Mouse (Mus musculus) liver, embryonic 11.5 days (tissue): ENCODE measurements around the gene Mettl9. TPM values are rescaled to one million over a fixed set of nuclear protein-coding genes. Genes with fewer than 3 reads are reported as not detected.
"Not testable (repeated sequence)": the region's sequence is repeated elsewhere in the genome, so short reads cannot be mapped to it uniquely, and the experiment has no call there.

Source experiments
- ATAC-seq: fragments of 200-750 bp; cut with Nextera tagmentation; replicated peaks from 2 replicates; pipeline ENCODE4 v1.8.0; 2017; ENCODE audit warnings: moderate number of reproducible peaks, mild to moderate bottlenecking, moderate TSS enrichment, moderate library complexity; ENCODE audit not compliant: low FRiP score
- DNase-seq: peaks from one replicate; pipeline ENCODE4 v3.0.0-alpha.2; 2017; ENCODE audit warnings: low spot score
- H3K27ac ChIP-seq: fragments of 300-500 bp; sonication (generic); 2 replicates; pipeline ENCODE4 v1.5.1; 2014; ENCODE audit warnings: mild to moderate bottlenecking, low read depth, low read length, control low read depth
- H3K27me3 ChIP-seq: fragments of 300-500 bp; sonication (generic); replicated peaks from 2 replicates; pipeline ENCODE4 v1.6.1; 2014; ENCODE audit warnings: low read length, mixed read lengths; ENCODE audit not compliant: control insufficient read depth, insufficient read depth
- H3K36me3 ChIP-seq: fragments of 300-500 bp; sonication (generic); 2 replicates; pipeline ENCODE4 v1.6.1; 2014; ENCODE audit warnings: mild to moderate bottlenecking, low read length, moderate library complexity, mixed read lengths; ENCODE audit not compliant: control insufficient read depth, insufficient read depth
- H3K4me1 ChIP-seq: fragments of 300-500 bp; sonication (generic); replicated peaks from 2 replicates; pipeline ENCODE4 v1.6.1; 2014; ENCODE audit warnings: low read length, mixed read lengths; ENCODE audit not compliant: control insufficient read depth, insufficient read depth
- H3K4me2 ChIP-seq: fragments of 300-500 bp; sonication (generic); 2 replicates; pipeline ENCODE4 v1.6.1; 2014; ENCODE audit warnings: mild to moderate bottlenecking, control low read depth, moderate library complexity
- H3K4me3 ChIP-seq: fragments of 300-500 bp; sonication (generic); 2 replicates; pipeline ENCODE4 v1.5.1; 2014; ENCODE audit warnings: low read depth, low read length, control low read depth
- H3K9ac ChIP-seq: fragments of 300-500 bp; sonication (generic); 2 replicates; pipeline ENCODE4 v1.6.1; 2014; ENCODE audit warnings: low read depth, low read length, control low read depth
- H3K9me3 ChIP-seq: fragments of 300-500 bp; sonication (generic); 2 replicates; pipeline ENCODE4 v1.6.1; 2016; ENCODE audit warnings: low read length, inconsistent platforms, mixed read lengths; ENCODE audit not compliant: control insufficient read depth
- WGBS: fragments of 180-500 bp; shearing (Covaris S2); extraction: QIAGEN DNeasy Blood & Tissue Kit; methylation state at CpG from one replicate; pipeline ENCODE4 v1.1.7; 2014; 5-methylcytosine and 5-hydroxymethylcytosine counted together
- polyA plus RNA-seq: library from polyadenylated mRNA; unstranded; fragments of >200 nt; fragmentation: Nextera tagmentation; extraction: Ambion mirVana; gene quantifications from 2 replicates; pipeline ENCODE4 v1.2.1, GENCODE M21; 2014

The Mettl9 gene
- polyA plus RNA-seq, 1 experiment from 2014 or later: 105 TPM

- Histone ChIP-seq H3K27me3 (no peaks in the 10 kb centered on the region; the same call in 1 of the 2 replicates), H3K4me2 (no peak overlapping the region), H3K4me3 (no peak overlapping the region), H3K36me3 (no peaks in the 10 kb centered on the region), H3K27ac (no peak overlapping the region), H3K4me1 (no peaks in the 10 kb centered on the region), H3K9ac (no peak overlapping the region), H3K9me3 (no peaks in the 10 kb centered on the region)
- 80% methylated on average over 10 of the region's 10 CpGs for WGBS
- ATAC-seq (no peak), DNase-seq (no peak)
Observed at GRCm38 (mm10) chr7:121011794-121012689, 22.2 kb upstream of the Mettl9 start.

- ATAC-seq: no peak
- Histone ChIP-seq H3K27ac (no peak overlapping the region), H3K9me3 (no peaks in the 10 kb centered on the region), H3K36me3 (no peaks in the 10 kb centered on the region), H3K27me3 (no peaks in the 10 kb centered on the region; the same call in 1 of the 2 replicates), H3K9ac (no peak overlapping the region), H3K4me3 (no peak overlapping the region), H3K4me2 (no peak overlapping the region), H3K4me1 (no peaks in the 10 kb centered on the region)
- no peak for DNase-seq
- WGBS: 84% methylated on average over 10 of the region's 10 CpGs
Observed at GRCm38 (mm10) chr7:121014486-121014885, 19.8 kb upstream of the Mettl9 start.

- ATAC-seq (no peak), DNase-seq (no peak)
- Histone ChIP-seq H3K36me3 (no peaks in the 10 kb centered on the region), H3K4me3 (no peak overlapping the region), H3K27me3 (no peaks in the 10 kb centered on the region; the same call in 1 of the 2 replicates), H3K9ac (no peak overlapping the region), H3K9me3 (no peaks in the 10 kb centered on the region), H3K4me1 (no peaks in the 10 kb centered on the region), H3K27ac (no peak overlapping the region), H3K4me2 (no peak overlapping the region)
- 80% methylated on average over 3 of the region's 3 CpGs for WGBS
Observed at GRCm38 (mm10) chr7:121018778-121019177, 15.5 kb upstream of the Mettl9 start.

GRCm38 (mm10) chr7:121020277-121020676 lies 14.0 kb upstream of the Mettl9 start:
- Histone ChIP-seq H3K4me2 (no peak overlapping the region), H3K9me3 (no peaks in the 10 kb centered on the region), H3K9ac (no peak overlapping the region), H3K27ac (no peak overlapping the region), H3K4me1 (no peaks in the 10 kb centered on the region), H3K4me3 (no peak overlapping the region), H3K36me3 (no peaks in the 10 kb centered on the region), H3K27me3 (no peaks in the 10 kb centered on the region)
- ATAC-seq: no peak
- DNase-seq: no peak
- 40% methylated on average over 8 of the region's 8 CpGs for WGBS

GRCm38 (mm10) chr7:121025221-121026008 lies 8.8 kb upstream of the Mettl9 start:
- Histone ChIP-seq H3K27me3 (0 out of 2 replicates have a peak, but pooled peaks cover 3% of the 10 kb centered on the region), H3K9ac (no peak overlapping the region), H3K9me3 (no peaks in the 10 kb centered on the region), H3K4me1 (peaks cover 3% of the 10 kb centered on the region; the same call in 1 of the 2 replicates), H3K4me3 (no peak overlapping the region), H3K4me2 (0 out of 2 replicates have a peak overlapping the region, but pooled peaks have one; percentile 26), H3K27ac (no peak overlapping the region), H3K36me3 (no peaks in the 10 kb centered on the region)
- DNase-seq: no peak
- 54% methylated on average over 6 of the region's 6 CpGs for WGBS
- peak; percentile 78 for ATAC-seq

GRCm38 (mm10) chr7:121026300-121026699 lies 7.9 kb upstream of the Mettl9 start:
- peaks cover 3% of the 10 kb centered on the region; the same call in 1 of the 2 replicates for H3K27me3 ChIP-seq
- H3K4me3 ChIP-seq: no peak overlapping the region
- DNase-seq: no peak
- H3K27ac ChIP-seq: no peak overlapping the region
- peaks cover 3% of the 10 kb centered on the region; the same call in 1 of the 2 replicates for H3K4me1 ChIP-seq
- H3K9ac ChIP-seq: no peak overlapping the region
- WGBS: 56% methylated on average over 3 of the region's 3 CpGs
- H3K4me2 ChIP-seq: no peak overlapping the region
- no peaks in the 10 kb centered on the region for H3K36me3 ChIP-seq
- ATAC-seq: no peak
- no peaks in the 10 kb centered on the region for H3K9me3 ChIP-seq

- H3K9ac ChIP-seq, H3K27me3 ChIP-seq, H3K9me3 ChIP-seq, ATAC-seq, DNase-seq, H3K4me3 ChIP-seq, H3K4me2 ChIP-seq, H3K4me1 ChIP-seq, H3K36me3 ChIP-seq, H3K27ac ChIP-seq: not testable (repeated sequence)
Observed at GRCm38 (mm10) chr7:121029947-121030346, 4.3 kb upstream of the Mettl9 start.

- under 1% methylated on average over 38 of the region's 63 CpGs for WGBS
- Histone ChIP-seq H3K27ac (peak overlapping the region; percentile 91), H3K27me3 (no peaks in the 10 kb centered on the region; the same call in 1 of the 2 replicates), H3K4me2 (peak overlapping the region; percentile 75), H3K9ac (peak overlapping the region; percentile 98), H3K4me3 (peak overlapping the region; percentile 97), H3K9me3 (no peaks in the 10 kb centered on the region), H3K36me3 (no peaks in the 10 kb centered on the region), H3K4me1 (peaks cover 8% of the 10 kb centered on the region)
- ATAC-seq (peak; percentile 74), DNase-seq (no peak)
Observed at GRCm38 (mm10) chr7:121034701-121035141, 476 bp downstream of the Mettl9 start.
